8 mouse cellular contexts compared by ENCODE assay signal in the genomic region with DNA sequence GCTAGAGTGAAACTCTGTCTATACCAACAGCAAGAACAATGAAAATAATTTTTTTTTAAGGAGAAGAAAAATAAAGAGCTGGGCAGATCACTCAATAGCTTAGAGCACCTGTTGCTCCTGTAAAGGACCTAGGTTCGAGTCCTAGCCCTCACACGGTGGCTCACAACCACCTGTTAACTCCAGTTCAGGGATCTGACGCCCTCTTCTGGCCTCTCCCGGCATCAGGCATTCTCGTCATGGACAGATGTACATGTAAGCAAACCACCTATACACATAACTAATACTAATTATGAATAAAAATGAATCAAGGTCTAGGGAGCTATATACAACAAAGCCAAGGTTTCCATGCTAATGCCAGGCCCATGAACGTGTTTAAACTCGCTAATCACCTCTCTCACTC. TPM values are rescaled to one million over a fixed set of nuclear protein-coding genes. Genes with fewer than 3 reads are reported as not detected.
A peak's percentile ranks its signal among the peaks of the same experiment; 100 is the strongest.
DNase-seq lines count a peak whose midpoint lies in the region; ATAC-seq and TF ChIP-seq lines count a peak whose summit lies in the region.

No protein-coding gene starts in this region.

- peak overlapping the region; percentile 90; the same call in 1 of the 2 replicates for H3K9ac ChIP-seq in forebrain, embryonic 12.5 days
- H3K9ac ChIP-seq in liver, embryonic 13.5 days, result peak overlapping the region; percentile 93

- H3K9me3 ChIP-seq in forebrain, embryonic 12.5 days, result no peaks in the 10 kb centered on the region
- H3K9me3 ChIP-seq in liver, embryonic 13.5 days (replicated peaks), result no peaks in the 10 kb centered on the region

- TF ChIP-seq CTCF in C2C12 (IDR thresholded peaks at IDR 0.05; ENCODE audit: control insufficient read depth, insufficient read depth, insufficient read length), result no peak

- H3K79me2 ChIP-seq in C2C12 (ENCODE audit: control insufficient read depth, insufficient read depth), result peaks cover 61% of the 10 kb centered on the region

- H3K27ac ChIP-seq in forebrain, embryonic 12.5 days, result no peak overlapping the region
- peak overlapping the region; percentile 88 for H3K27ac ChIP-seq in liver, embryonic 13.5 days

- peak overlapping the region; percentile 81 for H3K4me3 ChIP-seq in C2C12 (ENCODE audit: insufficient read depth, poor library complexity, severe bottlenecking)
- peak overlapping the region; percentile 71 for H3K4me3 ChIP-seq in forebrain, embryonic 12.5 days (replicated peaks)
- H3K4me3 ChIP-seq in liver, embryonic 13.5 days (replicated peaks), result peak overlapping the region; percentile 94

- H3K4me1 ChIP-seq in forebrain, embryonic 12.5 days, result peaks cover 19% of the 10 kb centered on the region
- peaks cover 28% of the 10 kb centered on the region for H3K4me1 ChIP-seq in liver, embryonic 13.5 days (replicated peaks)

- peaks cover 27% of the 10 kb centered on the region for H3K36me3 ChIP-seq in C2C12 (ENCODE audit: control insufficient read depth, insufficient read depth)
- peaks cover 25% of the 10 kb centered on the region for H3K36me3 ChIP-seq in forebrain, embryonic 12.5 days (replicated peaks)
- peaks cover 44% of the 10 kb centered on the region for H3K36me3 ChIP-seq in liver, embryonic 13.5 days

- intact Hi-C loops in left cerebral cortex, postnatal 25 days (cut with DNase I), result no loop called here
- intact Hi-C loops in gastrocnemius, postnatal 36 days (cut with DNase I), result no loop called here

- peaks cover 41% of the 10 kb centered on the region for H3K79me3 ChIP-seq in C2C12 (ENCODE audit: low read depth)

- peak overlapping the region; percentile 100 for H3K4me2 ChIP-seq in forebrain, embryonic 12.5 days
- H3K4me2 ChIP-seq in liver, embryonic 13.5 days, result peak overlapping the region; percentile 90

- WGBS in forebrain, embryonic 12.5 days, result 68% methylated on average over 7 of the region's 7 CpGs
- 49% methylated on average over 7 of the region's 7 CpGs for WGBS in liver, embryonic 13.5 days (ENCODE audit: insufficient replicate concordance)

- DNase-seq in CD4-positive, CD25-positive, alpha-beta regulatory T cell, adult 2 months (ENCODE audit: low read depth, low spot score), result peak; percentile 35
- no peak for DNase-seq in liver, embryonic 13.5 days
- DNase-seq in embryo, embryonic 9.5 days (ENCODE audit: extremely low spot score), result no peak
- no peak for DNase-seq in left cerebral cortex, postnatal 25 days (ENCODE audit: low spot score in 2 of 2)
- no peak for DNase-seq in gastrocnemius, postnatal 36 days

- H3ac ChIP-seq in C2C12 (ENCODE audit: control insufficient read depth, insufficient read length, low read depth), result peak overlapping the region; percentile 31

- ATAC-seq in CD4-positive, CD25-positive, alpha-beta regulatory T cell, adult 4 months, result no peak
- ATAC-seq in forebrain, embryonic 12.5 days (ENCODE audit: low FRiP score), result no peak
- ATAC-seq in liver, embryonic 13.5 days (ENCODE audit: low read depth), result no peak

- no peaks in the 10 kb centered on the region for H3K27me3 ChIP-seq in C2C12 (ENCODE audit: control insufficient read depth, insufficient read depth, insufficient read length)
- H3K27me3 ChIP-seq in forebrain, embryonic 12.5 days, result no peaks in the 10 kb centered on the region
- no peaks in the 10 kb centered on the region for H3K27me3 ChIP-seq in liver, embryonic 13.5 days

TF ChIP-seq in C2C12, 6 proteins besides CTCF, POLR2A, EP300 and RAD21:
- TF ChIP-seq MYOD1 (IDR thresholded peaks at IDR 0.05; ENCODE audit: control insufficient read depth, insufficient read length, low read depth), result no peak
- TF ChIP-seq FOSL1 (IDR thresholded peaks at IDR 0.05; ENCODE audit: insufficient read depth, low read length, poor library complexity, severe bottlenecking), result no peak
- TF ChIP-seq MAX (IDR thresholded peaks at IDR 0.05), result no peak
- TF ChIP-seq USF1 (IDR thresholded peaks at IDR 0.05; ENCODE audit: low read depth), result no peak
- no peak for TF ChIP-seq MYOG (IDR thresholded peaks at IDR 0.05; ENCODE audit: control insufficient read depth, extremely low read depth, insufficient read length)
- no peak for TF ChIP-seq CEBPB (IDR thresholded peaks at IDR 0.05; ENCODE audit: low read depth)

RNA-seq across cellular contexts. Expression of a gene that starts 1.2 kb away (rescaled TPM):
- 10 to 100 TPM; 68.1 to 99.6 TPM for polyA plus RNA-seq in CD4-positive, CD25-positive, alpha-beta regulatory T cell, adult 4 months (2017; shearing (Covaris generic))
- 103 TPM for polyA plus RNA-seq in C2C12 (2012; fragmentation: generic; extraction: Trizol)
- 164 and 169 TPM in 2 replicates for polyA plus RNA-seq in forebrain, embryonic 12.5 days (2016; fragmentation: Nextera tagmentation; extraction: Ambion mirVana)
- 108 and 112 TPM in 2 replicates for polyA plus RNA-seq in liver, embryonic 13.5 days (2015; fragmentation: Nextera tagmentation; extraction: Ambion mirVana)
- 100 to 1,000 TPM; 213 to 229 TPM for total RNA-seq in left cerebral cortex, postnatal 25 days (2021)
- 10 to 100 TPM; 73.9 to 78.0 TPM for total RNA-seq in gastrocnemius, postnatal 36 days (2021)

RNA-seq across cellular contexts. Expression of a gene that starts 15.1 kb away (rescaled TPM):
- 10 to 100 TPM; 29.8 to 30.0 TPM for polyA plus RNA-seq in CD4-positive, CD25-positive, alpha-beta regulatory T cell, adult 4 months (2017; shearing (Covaris generic))
- polyA plus RNA-seq in C2C12 (2012; fragmentation: generic; extraction: Trizol), result 89.9 TPM
- 182 and 189 TPM in 2 replicates for polyA plus RNA-seq in forebrain, embryonic 12.5 days (2016; fragmentation: Nextera tagmentation; extraction: Ambion mirVana)
- 198 and 239 TPM in 2 replicates for polyA plus RNA-seq in liver, embryonic 13.5 days (2015; fragmentation: Nextera tagmentation; extraction: Ambion mirVana)
- 100 to 1,000 TPM; 114 to 116 TPM for total RNA-seq in left cerebral cortex, postnatal 25 days (2021)
- total RNA-seq in gastrocnemius, postnatal 36 days (2021), result 10 to 100 TPM; 54.1 to 57.8 TPM

RNA-seq across cellular contexts. Expression of a gene that starts 22.0 kb away (rescaled TPM):
- polyA plus RNA-seq in CD4-positive, CD25-positive, alpha-beta regulatory T cell, adult 4 months (2017; shearing (Covaris generic)), result 100 to 1,000 TPM; 132 to 135 TPM
- 85.2 TPM for polyA plus RNA-seq in C2C12 (2012; fragmentation: generic; extraction: Trizol)
- 178 and 183 TPM in 2 replicates for polyA plus RNA-seq in forebrain, embryonic 12.5 days (2016; fragmentation: Nextera tagmentation; extraction: Ambion mirVana)
- 125 TPM in 2 replicates for polyA plus RNA-seq in liver, embryonic 13.5 days (2015; fragmentation: Nextera tagmentation; extraction: Ambion mirVana)
- total RNA-seq in left cerebral cortex, postnatal 25 days (2021), result 10 to 100 TPM; 95.3 to 98.8 TPM
- 10 to 100 TPM; 64.3 to 71.4 TPM for total RNA-seq in gastrocnemius, postnatal 36 days (2021)

RNA-seq across cellular contexts. Expression of a gene that starts 22.1 kb away (rescaled TPM):
- polyA plus RNA-seq in CD4-positive, CD25-positive, alpha-beta regulatory T cell, adult 4 months (2017; shearing (Covaris generic)), result under 1 TPM in 1 of 2 experiments, not detected in 1; 0.97 TPM
- polyA plus RNA-seq in C2C12 (2012; fragmentation: generic; extraction: Trizol), result 0.05 TPM
- polyA plus RNA-seq in forebrain, embryonic 12.5 days (2016; fragmentation: Nextera tagmentation; extraction: Ambion mirVana), result 1.6 TPM in 2 replicates
- 0.63 and 0.85 TPM in 2 replicates for polyA plus RNA-seq in liver, embryonic 13.5 days (2015; fragmentation: Nextera tagmentation; extraction: Ambion mirVana)
- total RNA-seq in left cerebral cortex, postnatal 25 days (2021), result under 1 TPM; 0.21 to 0.27 TPM
- under 1 TPM; 0.10 to 0.15 TPM for total RNA-seq in gastrocnemius, postnatal 36 days (2021)

RNA-seq across cellular contexts. Expression of a gene that starts 24.0 kb away (rescaled TPM):
- 1 to 10 TPM; 2.3 to 3.0 TPM for polyA plus RNA-seq in CD4-positive, CD25-positive, alpha-beta regulatory T cell, adult 4 months (2017; shearing (Covaris generic))
- 1.2 TPM for polyA plus RNA-seq in C2C12 (2012; fragmentation: generic; extraction: Trizol)
- 2.9 and 3.1 TPM in 2 replicates for polyA plus RNA-seq in forebrain, embryonic 12.5 days (2016; fragmentation: Nextera tagmentation; extraction: Ambion mirVana)
- polyA plus RNA-seq in liver, embryonic 13.5 days (2015; fragmentation: Nextera tagmentation; extraction: Ambion mirVana), result 1.2 and 1.3 TPM in 2 replicates
- total RNA-seq in left cerebral cortex, postnatal 25 days (2021), result 1 to 10 TPM; 4.8 to 7.4 TPM
- 1 to 10 TPM in 1 of 2 experiments, under 1 TPM in 1; 0.92 to 1.2 TPM for total RNA-seq in gastrocnemius, postnatal 36 days (2021)
